Mouse (Mus musculus) heart, adult 2 months (tissue): ENCODE measurements at regions not wholly inside any gene's neighbourhood (a gene's known extent, or its start where the extent isn't known, plus 50 kb on each side); places are given as distances from the start of the nearest gene placed in this dataset.
"Not testable (repeated sequence)": the region's sequence is repeated elsewhere in the genome, so short reads cannot be mapped to it uniquely, and the experiment has no call there.

ENCODE experiments used
- DNase-seq, 2 experiments: peaks; one replicate each; pipeline ENCODE4 v3.0.0; 2021
- H3K27ac ChIP-seq: fragments of 200-600 bp; 2 replicates; pipeline ENCODE4 v1.8.1; 2022
- H3K27me3 ChIP-seq: fragments of 200-500 bp; 2 replicates; pipeline ENCODE4 v1.6.1; 2012; ENCODE audit warnings: mild to moderate bottlenecking, low read length, inconsistent platforms, mixed read lengths; ENCODE audit not compliant: control insufficient read depth, insufficient read depth
- H3K36me3 ChIP-seq: fragments of 200-500 bp; 2 replicates; pipeline ENCODE4 v1.6.1; 2012; ENCODE audit warnings: low read length, inconsistent platforms; ENCODE audit not compliant: control insufficient read depth, insufficient read depth
- H3K4me1 ChIP-seq: fragments of 200-500 bp; 2 replicates; pipeline ENCODE4 v1.6.1; 2011; ENCODE audit warnings: low read length; ENCODE audit not compliant: control insufficient read depth, insufficient read depth
- H3K4me3 ChIP-seq: fragments of 200-600 bp; 2 replicates; pipeline ENCODE4 v1.8.1; 2022
- H3K79me2 ChIP-seq: fragments of 200-500 bp; replicated peaks from 2 replicates; pipeline ENCODE4 v1.6.1; 2012; ENCODE audit warnings: mild to moderate bottlenecking, inconsistent platforms, low read length, moderate library complexity, mixed read lengths; ENCODE audit not compliant: control insufficient read depth, insufficient read depth
- H3K9ac ChIP-seq: fragments of 200-500 bp; 2 replicates; pipeline ENCODE4 v1.6.1; 2012; ENCODE audit warnings: low read depth, mild to moderate bottlenecking, control low read depth, inconsistent platforms, low read length, mixed read lengths
- CTCF ChIP-seq: fragments of 200-600 bp; IDR thresholded peaks from 2 replicates; pipeline ENCODE4 v1.8.1; 2022; ENCODE audit warnings: antibody characterized with exemption, mild to moderate bottlenecking, moderate library complexity
- EP300 ChIP-seq: fragments of 200-500 bp; IDR thresholded peaks from 2 replicates; pipeline ENCODE4 v1.6.1; 2011; ENCODE audit warnings: low read depth, low read length, control low read depth; ENCODE audit not compliant: insufficient read depth
- POLR2A ChIP-seq: fragments of 200-500 bp; IDR thresholded peaks from 2 replicates; pipeline ENCODE4 v1.6.1; 2011; ENCODE audit warnings: mild to moderate bottlenecking, low read depth, low read length, control low read depth; ENCODE audit not compliant: insufficient read depth
- WGBS: fragments of 180-500 bp; shearing (Covaris S2); methylation state at CpG from one replicate; pipeline ENCODE4 v1.1.7; 2018; 5-methylcytosine and 5-hydroxymethylcytosine counted together
- intact Hi-C: fragments of 180-260 bp; cut with DNase I; formaldehyde crosslinking; loops from one replicate; pipeline ENCODE4 v1.15.1; 2025
- microRNA-seq, 2 experiments: library from miRNA; unstranded; fragments of <30 nt; microRNA quantifications; one replicate each; pipeline ENCODE4 v1.2.0; 2021

- TF ChIP-seq POLR2A (no peak), CTCF (no peak), EP300 (no peak)
- Histone ChIP-seq H3K27me3 (no peaks in the 10 kb centered on the region), H3K27ac (no peak overlapping the region), H3K9ac (no peak overlapping the region), H3K4me1 (no peaks in the 10 kb centered on the region), H3K4me3 (no peak overlapping the region), H3K79me2 (no peaks in the 10 kb centered on the region), H3K36me3 (no peaks in the 10 kb centered on the region)
- DNase-seq: no peak
- WGBS: 72% methylated on average over 3 of the region's 3 CpGs
- intact Hi-C loops: no loop called here
These were observed 1102.7 kb downstream of the Adam6a start for GRCm38 (mm10) chr12:114646372-114646771.

- DNase-seq, H3K27me3 ChIP-seq, H3K4me3 ChIP-seq, H3K27ac ChIP-seq, intact Hi-C loops, H3K79me2 ChIP-seq, H3K4me1 ChIP-seq, H3K9ac ChIP-seq, H3K36me3 ChIP-seq: not testable (repeated sequence)
- WGBS: 71% methylated on average over 1 of the region's 1 CpGs
These were observed 1106.9 kb downstream of the Adam6a start for GRCm38 (mm10) chr12:114650432-114651101.

DNA sequence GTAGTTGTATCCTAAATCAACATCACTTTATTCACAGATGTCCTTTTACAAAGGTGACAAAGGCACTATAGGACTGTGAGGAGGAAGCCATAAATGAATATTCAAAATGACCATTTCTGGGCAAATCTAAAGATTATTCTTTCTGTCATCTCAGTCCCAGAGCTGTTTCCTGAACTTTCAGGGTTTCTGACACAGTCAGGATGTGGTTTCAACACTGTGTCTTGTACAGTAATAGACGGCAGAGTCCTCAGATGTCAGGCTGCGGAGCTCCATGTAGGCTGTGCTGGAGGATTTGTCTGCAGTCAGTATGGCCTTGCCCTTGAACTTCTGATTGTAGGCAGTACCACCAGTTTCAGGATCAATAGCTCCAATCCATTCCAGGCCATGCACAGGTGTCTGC, 1113.4 kb downstream of the Adam6a start:
- H3K79me2 ChIP-seq, H3K4me1 ChIP-seq, H3K4me3 ChIP-seq, H3K36me3 ChIP-seq, H3K9ac ChIP-seq, intact Hi-C loops, H3K27me3 ChIP-seq, DNase-seq, H3K27ac ChIP-seq: not testable (repeated sequence)
- 71% methylated on average over 2 of the region's 2 CpGs for WGBS

Small RNAs in the stretch of these regions (microRNA-seq; reads per million reads assigned to microRNA genes)
- gene Mir7094-1 (0 reads per million in 2 experiments), gene Mir7094-2 (0 reads per million in 2 experiments)
